Comparison of ENCODE assay signal across 8 mouse cellular contexts in genomic region chr10:126900821-126901487, GRCm38 (mm10). TPM values are rescaled to one million over a fixed set of nuclear protein-coding genes. Genes with fewer than 3 reads are reported as not detected.
DNase-seq lines count a peak whose midpoint lies in the region; ATAC-seq lines count a peak whose summit lies in the region.

TSS of gene Atp23 (minus strand) at chr10:126901355.

- peak; percentile 81 for DNase-seq in adipocyte (ENCODE audit: low spot score)
- peak; percentile 95 for DNase-seq in embryo, embryonic 10 days (ENCODE audit: low spot score)
- peak; percentile 96 for DNase-seq in gastrocnemius, postnatal 10 days
- DNase-seq in induced T-regulatory cell, adult 2 months (ENCODE audit: low read depth): peak; percentile 91
- peak; percentile 81 to 82 for DNase-seq in left cerebral cortex, adult 8-10 months (ENCODE audit: low spot score in 2 of 2)
- DNase-seq in right cerebral cortex, adult 18-20 months: peak; percentile 91
- peak; percentile 90 for DNase-seq in urinary bladder, adult 2 months (ENCODE audit: low spot score)

- ATAC-seq in megakaryocyte, adult 5-6 weeks (ENCODE audit: poor library complexity, severe bottlenecking): peak; percentile 81

RNA-seq across cellular contexts. Expression of gene Atp23, which starts in this region (rescaled TPM):
- total RNA-seq in gastrocnemius, postnatal 10 days (2021): 1 to 10 TPM; 2.9 to 4.2 TPM
- 10 to 100 TPM; 10.5 to 13.4 (median 11.8) TPM for total RNA-seq in left cerebral cortex, adult 8-10 months (2022)
- 7.0 and 8.6 TPM in 2 replicates for total RNA-seq in megakaryocyte, adult 5-6 weeks (2015)
- 3.5 and 5.1 TPM in 2 replicates for total RNA-seq in megakaryocyte, adult 5-6 weeks (2017)
- 5.7 and 7.5 TPM in 2 replicates for polyA plus RNA-seq in urinary bladder, adult 2 months (2012; rRNA removed)

Comparison
In these comparisons a context has a peak if more than half of its experiments do, and no peak if none do; other contexts are left out.
1. Peak in every context shown above with its lines: DNase-seq and ATAC-seq.